Mouse (Mus musculus) liver, adult 2 months (tissue): ENCODE measurements around the gene Olfr1180.

Experiments
- CTCF ChIP-seq: fragments of 200-500 bp; IDR thresholded peaks from 2 replicates; pipeline ENCODE4 v1.5.1; 2011; ENCODE audit warnings: low read depth, low read length, control low read depth
- POLR2A ChIP-seq: fragments of 200-500 bp; IDR thresholded peaks from 2 replicates; pipeline ENCODE4 v1.6.1; 2011; ENCODE audit warnings: low read length, control low read depth; ENCODE audit not compliant: insufficient read depth; ENCODE audit errors: extremely low read depth

- TF ChIP-seq POLR2A (no peak), CTCF (no peak)
Observed at GRCm38 (mm10) chr2:88449031-88449430, 30.1 kb upstream of the Olfr1180 start, which contains the start of gene Gm13757.
